8 mouse cellular contexts compared by ENCODE assay signal in genomic region chr10:43221659-43222058, GRCm38 (mm10). TPM values are rescaled to one million over a fixed set of nuclear protein-coding genes. Genes with fewer than 3 reads are reported as not detected.
A peak's percentile ranks its signal among the peaks of the same experiment; 100 is the strongest.
DNase-seq lines count a peak whose midpoint lies in the region; ATAC-seq and TF ChIP-seq lines count a peak whose summit lies in the region.

No protein-coding gene starts in this region.

- peak overlapping the region; percentile 56 for H3K27ac ChIP-seq in CH12.LX (ENCODE audit: insufficient read depth, low read depth)
- peak overlapping the region; percentile 96 for H3K27ac ChIP-seq in embryonic facial prominence, embryonic 10.5 days (replicated peaks)
- H3K27ac ChIP-seq in hindbrain, embryonic 10.5 days: peak overlapping the region; percentile 96
- peak overlapping the region; percentile 90 for H3K27ac ChIP-seq in liver, embryonic 11.5 days (ENCODE audit: low read depth, low read length)
- H3K27ac ChIP-seq in neural tube, embryonic 13.5 days (replicated peaks): peak overlapping the region; percentile 95

- H3K4me1 ChIP-seq in CH12.LX (ENCODE audit: control insufficient read depth in 1 of 2, insufficient read depth in 2 of 2): peaks cover 0 to 40% of the 10 kb centered on the region in 2 experiments; a peak in 3 of 4 replicates
- peaks cover 19% of the 10 kb centered on the region for H3K4me1 ChIP-seq in embryonic facial prominence, embryonic 10.5 days
- H3K4me1 ChIP-seq in hindbrain, embryonic 10.5 days (replicated peaks): peaks cover 15% of the 10 kb centered on the region
- no peaks in the 10 kb centered on the region; the same call in 1 of the 2 replicates for H3K4me1 ChIP-seq in liver, embryonic 11.5 days (replicated peaks; ENCODE audit: control insufficient read depth, insufficient read depth, low read length)
- H3K4me1 ChIP-seq in neural tube, embryonic 13.5 days (replicated peaks): peaks cover 13% of the 10 kb centered on the region

- dilution Hi-C loops in CH12.LX (cut with MboI; ENCODE audit: extremely low pct_ligation_motif_present, extremely low pct_unique_long_range_greater_than_20kb, low sequenced_read_pairs): no loop called here

- peak overlapping the region; percentile 91 for H3K4me2 ChIP-seq in CH12.LX (ENCODE audit: insufficient read depth, low read depth, poor library complexity, severe bottlenecking)
- peak overlapping the region; percentile 69 for H3K4me2 ChIP-seq in liver, embryonic 11.5 days
- peak overlapping the region; percentile 97 for H3K4me2 ChIP-seq in neural tube, embryonic 13.5 days

- peak; percentile 95 for DNase-seq in heart, adult 11 months
- DNase-seq in heart, postnatal 36 days: no peak
- DNase-seq in CH12.LX (ENCODE audit: extremely low read depth) (peak; percentile 23), adipocyte (ENCODE audit: low spot score) (no peak)
- no peak for DNase-seq in embryonic facial prominence, embryonic 10.5 days (ENCODE audit: low spot score)
- no peak for DNase-seq in hindbrain, embryonic 10.5 days (ENCODE audit: low spot score)
- no peak for DNase-seq in liver, embryonic 11.5 days (ENCODE audit: low spot score)

- under 1% methylated on average over 25 of the region's 25 CpGs for WGBS in embryonic facial prominence, embryonic 10.5 days
- under 1% methylated on average over 25 of the region's 25 CpGs for WGBS in hindbrain, embryonic 10.5 days
- under 1% methylated on average over 25 of the region's 25 CpGs for WGBS in liver, embryonic 11.5 days
- WGBS in neural tube, embryonic 13.5 days: under 1% methylated on average over 25 of the region's 25 CpGs

- no peaks in the 10 kb centered on the region for H3K27me3 ChIP-seq in CH12.LX (replicated peaks)
- no peaks in the 10 kb centered on the region for H3K27me3 ChIP-seq in embryonic facial prominence, embryonic 10.5 days (replicated peaks; ENCODE audit: low read depth, poor library complexity, severe bottlenecking)
- H3K27me3 ChIP-seq in hindbrain, embryonic 10.5 days (ENCODE audit: insufficient read depth, poor library complexity, severe bottlenecking): no peaks in the 10 kb centered on the region
- no peaks in the 10 kb centered on the region for H3K27me3 ChIP-seq in liver, embryonic 11.5 days (replicated peaks; ENCODE audit: control insufficient read depth, insufficient read depth, low read length)
- H3K27me3 ChIP-seq in neural tube, embryonic 13.5 days: no peaks in the 10 kb centered on the region

- TF ChIP-seq RAD21 in CH12.LX (IDR thresholded peaks at IDR 0.05; ENCODE audit: low read depth, low read length): no peak

- no peak for TF ChIP-seq CTCF in CH12.LX (conservative IDR thresholded peaks at IDR 0.05 in 1 of 2, IDR thresholded peaks at IDR 0.05 in 1 of 2; ENCODE audit: low read depth in 2 of 2, low read length in 2 of 2)

- H3K79me2 ChIP-seq in CH12.LX (replicated peaks; ENCODE audit: control insufficient read depth, extremely low read depth, insufficient read depth, poor library complexity, severe bottlenecking): peaks cover 2% of the 10 kb centered on the region

- no peak for TF ChIP-seq POLR2A in CH12.LX (IDR thresholded peaks at IDR 0.05; ENCODE audit: low read depth, low read length)

- H3K9me3 ChIP-seq in CH12.LX (replicated peaks; ENCODE audit: low read length): no peaks in the 10 kb centered on the region
- H3K9me3 ChIP-seq in embryonic facial prominence, embryonic 10.5 days: no peaks in the 10 kb centered on the region
- H3K9me3 ChIP-seq in hindbrain, embryonic 10.5 days: no peaks in the 10 kb centered on the region
- H3K9me3 ChIP-seq in liver, embryonic 11.5 days (ENCODE audit: control insufficient read depth, low read length): no peaks in the 10 kb centered on the region
- H3K9me3 ChIP-seq in neural tube, embryonic 13.5 days: no peaks in the 10 kb centered on the region

- in situ Hi-C loops in CH12.LX (cut with MboI; ENCODE audit: low pct_ligation_motif_present, low pct_unique_long_range_greater_than_20kb, low sequenced_read_pairs): no loop called here

- ATAC-seq in liver, embryonic 11.5 days (replicated peaks; ENCODE audit: low FRiP score): peak; percentile 56
- ATAC-seq in neural tube, embryonic 13.5 days (ENCODE audit: low read depth): peak; percentile 58

- H3K9ac ChIP-seq in CH12.LX (ENCODE audit: insufficient read depth, low read depth): peak overlapping the region; percentile 54
- H3K9ac ChIP-seq in liver, embryonic 11.5 days (ENCODE audit: low read depth, low read length): peak overlapping the region; percentile 96
- peak overlapping the region; percentile 98 for H3K9ac ChIP-seq in neural tube, embryonic 13.5 days

- intact Hi-C loops in heart, postnatal 36 days (cut with DNase I): loop anchor here (2.0 to 5.0 kb wide), 6 partner anchors 49 to 319 kb away; partner anchors contain the start of genes 1700021F05Rik and Bend3

- H3K4me3 ChIP-seq in CH12.LX (replicated peaks in 1 of 3; ENCODE audit: low read depth in 2 of 3, low read length in 2 of 3, poor library complexity in 1 of 3): peak overlapping the region; percentile 89 to 96 (median 94)
- peak overlapping the region; percentile 95 for H3K4me3 ChIP-seq in embryonic facial prominence, embryonic 10.5 days
- peak overlapping the region; percentile 88 for H3K4me3 ChIP-seq in hindbrain, embryonic 10.5 days
- H3K4me3 ChIP-seq in liver, embryonic 11.5 days (ENCODE audit: low read depth, low read length): peak overlapping the region; percentile 77
- H3K4me3 ChIP-seq in neural tube, embryonic 13.5 days: peak overlapping the region; percentile 83

- H3K36me3 ChIP-seq in CH12.LX (replicated peaks in 1 of 2; ENCODE audit: control insufficient read depth in 1 of 2, insufficient read depth in 1 of 2, low read length in 1 of 2): peaks cover 0 to 6% of the 10 kb centered on the region in 2 experiments
- H3K36me3 ChIP-seq in embryonic facial prominence, embryonic 10.5 days (replicated peaks): peaks cover 7% of the 10 kb centered on the region; the same call in 1 of the 2 replicates
- H3K36me3 ChIP-seq in hindbrain, embryonic 10.5 days: no peaks in the 10 kb centered on the region
- H3K36me3 ChIP-seq in liver, embryonic 11.5 days (ENCODE audit: control insufficient read depth, insufficient read depth, low read length): no peaks in the 10 kb centered on the region
- no peaks in the 10 kb centered on the region for H3K36me3 ChIP-seq in neural tube, embryonic 13.5 days

- TF ChIP-seq EP300 in CH12.LX (IDR thresholded peaks at IDR 0.05; ENCODE audit: low read length): no peak

TF ChIP-seq in CH12.LX, 34 proteins besides CTCF, POLR2A, EP300 and RAD21:
- TF ChIP-seq CHD2 (IDR thresholded peaks at IDR 0.05; ENCODE audit: low read length) (no peak), MYC (IDR thresholded peaks at IDR 0.05; ENCODE audit: low read depth, low read length) (no peak), ETS1 (conservative IDR thresholded peaks at IDR 0.05; ENCODE audit: low read depth, low read length) (no peak), MEF2A (IDR thresholded peaks at IDR 0.05; ENCODE audit: borderline replicate concordance, low read depth, low read length) (no peak), ZNF384 (IDR thresholded peaks at IDR 0.05; ENCODE audit: low read depth, low read length) (no peak), CHD1 (IDR thresholded peaks at IDR 0.05; ENCODE audit: low read depth, low read length) (no peak), GABPA (IDR thresholded peaks at IDR 0.05; ENCODE audit: insufficient replicate concordance, low read depth, low read length) (no peak), ELF1 (IDR thresholded peaks at IDR 0.05; ENCODE audit: low read depth, low read length) (no peak), RCOR1 (conservative IDR thresholded peaks at IDR 0.05; ENCODE audit: low read depth, low read length) (no peak), MXI1 (IDR thresholded peaks at IDR 0.05; ENCODE audit: low read depth, low read length) (no peak; the same call in 1 of the 2 replicates), SMC3 (IDR thresholded peaks at IDR 0.05; ENCODE audit: low read depth, low read length) (no peak), JUND (conservative IDR thresholded peaks at IDR 0.05; ENCODE audit: low read depth, low read length) (no peak), ZC3H11A (IDR thresholded peaks at IDR 0.05; ENCODE audit: low read depth, low read length) (no peak), BHLHE40 (IDR thresholded peaks at IDR 0.05; ENCODE audit: low read depth, low read length) (no peak), USF2 (conservative IDR thresholded peaks at IDR 0.05; ENCODE audit: low read depth, low read length) (no peak)

RNA-seq across cellular contexts. Expression of gene Pdss2, which starts 0.4 kb away (rescaled TPM):
- 10 to 100 TPM; 28.4 to 32.2 TPM for total RNA-seq in heart, postnatal 36 days (2021)
- 11.1 and 12.5 TPM in 2 replicates for total RNA-seq in CH12.LX (2012; rRNA removed)
- 17.9 and 18.4 TPM in 2 replicates for total RNA-seq in CH12.LX (2014; rRNA removed)
- polyA plus RNA-seq in CH12.LX (2012; ENCODE audit: insufficient read length, low read depth): 13.2 and 14.3 TPM in 2 replicates
- 15.5 and 15.9 TPM in 2 replicates for polyA plus RNA-seq in embryonic facial prominence, embryonic 10.5 days (2016; fragmentation: Nextera tagmentation; extraction: Ambion mirVana)
- 13.4 and 15.5 TPM in 2 replicates for polyA plus RNA-seq in hindbrain, embryonic 10.5 days (2016; fragmentation: Nextera tagmentation; extraction: Ambion mirVana)
- polyA plus RNA-seq in liver, embryonic 11.5 days (2014; fragmentation: Nextera tagmentation; extraction: Ambion mirVana): 14.9 and 16.2 TPM in 2 replicates
- 14.0 and 14.6 TPM in 2 replicates for polyA plus RNA-seq in neural tube, embryonic 13.5 days (2015; fragmentation: Nextera tagmentation; extraction: Ambion mirVana)

RNA-seq across cellular contexts. Expression of gene 9030612E09Rik, which starts 47.2 kb away (rescaled TPM):
- total RNA-seq in heart, postnatal 36 days (2021): 1 to 10 TPM; 2.1 to 2.2 TPM
- not detected in 2 replicates for total RNA-seq in CH12.LX (2012; rRNA removed)
- 0.15 TPM in 1 of 2 replicates, not detected in the other for total RNA-seq in CH12.LX (2014; rRNA removed)
- polyA plus RNA-seq in CH12.LX (2012; ENCODE audit: insufficient read length, low read depth): not detected in 2 replicates
- 0.80 and 1.4 TPM in 2 replicates for polyA plus RNA-seq in embryonic facial prominence, embryonic 10.5 days (2016; fragmentation: Nextera tagmentation; extraction: Ambion mirVana)
- 1.7 and 1.8 TPM in 2 replicates for polyA plus RNA-seq in hindbrain, embryonic 10.5 days (2016; fragmentation: Nextera tagmentation; extraction: Ambion mirVana)
- not detected in 2 replicates for polyA plus RNA-seq in liver, embryonic 11.5 days (2014; fragmentation: Nextera tagmentation; extraction: Ambion mirVana)
- 1.9 TPM in 2 replicates for polyA plus RNA-seq in neural tube, embryonic 13.5 days (2015; fragmentation: Nextera tagmentation; extraction: Ambion mirVana)

RNA-seq across cellular contexts. Expression of gene Sobp, which starts 47.3 kb away (rescaled TPM):
- total RNA-seq in heart, postnatal 36 days (2021): 10 to 100 TPM; 13.3 to 13.9 TPM
- total RNA-seq in CH12.LX (2012; rRNA removed) (0.04 TPM in 2 replicates), CH12.LX (2014; rRNA removed) (0.08 and 0.22 TPM in 2 replicates)
- 0.56 and 0.77 TPM in 2 replicates for polyA plus RNA-seq in CH12.LX (2012; ENCODE audit: insufficient read length, low read depth)
- 3.1 and 3.2 TPM in 2 replicates for polyA plus RNA-seq in embryonic facial prominence, embryonic 10.5 days (2016; fragmentation: Nextera tagmentation; extraction: Ambion mirVana)
- 2.9 and 4.5 TPM in 2 replicates for polyA plus RNA-seq in hindbrain, embryonic 10.5 days (2016; fragmentation: Nextera tagmentation; extraction: Ambion mirVana)
- 0.44 and 0.45 TPM in 2 replicates for polyA plus RNA-seq in liver, embryonic 11.5 days (2014; fragmentation: Nextera tagmentation; extraction: Ambion mirVana)
- polyA plus RNA-seq in neural tube, embryonic 13.5 days (2015; fragmentation: Nextera tagmentation; extraction: Ambion mirVana): 8.3 and 10.2 TPM in 2 replicates

Comparison
In these comparisons a context has a peak if more than half of its experiments do, and no peak if none do; other contexts are left out.
1. DNase-seq: peak in heart, adult 11 months (single experiment) and CH12.LX (single experiment); none in heart, postnatal 36 days (0 of 2), embryonic facial prominence, embryonic 10.5 days (single experiment), hindbrain, embryonic 10.5 days (single experiment), liver, embryonic 11.5 days (single experiment) and adipocyte (single experiment).
2. Peak in every context shown above with its lines, with median percentiles within 50 percentile points of each other: H3K27ac ChIP-seq, H3K4me2 ChIP-seq, H3K4me3 ChIP-seq and H3K9ac ChIP-seq.